Mouse (Mus musculus): ENCODE data around the gene Prpf6. TPM values are rescaled to one million over a fixed set of nuclear protein-coding genes. Genes with fewer than 3 reads are reported as not detected.

Prpf6 gene
- total RNA-seq (2012; rRNA removed), result 56.0 and 58.7 TPM in 2 replicates
- 10 to 100 TPM in 1 of 2 experiments, not detected in 1; 69.4 TPM for polyA plus RNA-seq (2012; ENCODE audit: insufficient read depth in 1 of 2, insufficient read length in 2 of 2, low read depth in 1 of 2, low replicate concordance in 2 of 2, missing spikeins in 1 of 2)

DNA sequence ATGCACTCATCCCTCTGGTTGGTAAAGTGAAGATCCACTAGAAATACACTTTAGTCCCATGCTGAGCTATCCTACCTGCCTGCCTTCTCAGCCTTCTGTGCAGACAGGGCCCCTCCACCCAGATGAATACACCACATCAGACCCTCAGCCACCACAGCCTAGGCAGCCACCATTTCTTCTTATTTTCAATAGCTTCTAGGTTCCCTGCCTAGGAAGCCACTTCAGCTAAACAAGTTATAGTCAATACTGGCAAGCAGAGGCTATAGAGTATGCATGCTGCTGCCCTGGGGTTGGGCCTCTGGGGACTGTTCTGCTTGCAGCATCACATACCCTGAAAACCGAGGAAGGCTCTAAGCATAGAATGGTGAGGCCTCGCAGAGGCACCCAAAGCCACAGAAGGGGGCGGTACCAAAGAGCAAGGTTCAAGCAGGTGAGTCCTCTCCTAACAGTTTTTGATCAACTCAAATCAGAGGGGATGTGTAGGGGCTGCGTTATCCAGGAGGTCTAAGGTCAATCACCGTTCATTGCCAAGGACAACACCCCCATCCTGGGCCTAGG lies at the start of gene Prpf6:
TSS of gene Prpf6 (plus strand) at position 341 of the 558 bp plus-strand sequence.
- DNase-seq (ENCODE audit: low read depth, low spot score), result peak; percentile 52
- Histone ChIP-seq H3K36me3 (ENCODE audit: control insufficient read depth in 1 of 2, insufficient read depth in 2 of 2, low read length in 2 of 2) (peaks cover 0 to 10% of the 10 kb centered on the region in 2 experiments; a peak in 3 of 4 replicates), H3K9ac (ENCODE audit: control insufficient read depth, low read depth, low read length, poor library complexity, severe bottlenecking) (peak within 1 kb of the TSS; percentile 81), H3K4me3 (ENCODE audit: control insufficient read depth in 1 of 2, insufficient read depth in 1 of 2, low read depth in 2 of 2, low read length in 2 of 2) (peak within 1 kb of the TSS; percentile 74 to 98), H3K27ac (ENCODE audit: control insufficient read depth, low read depth, low read length) (peak within 1 kb of the TSS; percentile 90), H3K9me3 (replicated peaks; ENCODE audit: insufficient read depth, low read length) (no peaks in the 10 kb centered on the region), H3K27me3 (ENCODE audit: control insufficient read depth in 1 of 2, insufficient read depth in 2 of 2, low read length in 2 of 2) (no peaks in the 10 kb centered on the region), H3K4me1 (ENCODE audit: control insufficient read depth in 1 of 2, insufficient read depth in 2 of 2, low read length in 2 of 2) (peaks cover 3 to 18% of the 10 kb centered on the region in 2 experiments), H3K79me2 (ENCODE audit: control insufficient read depth, insufficient read depth, low read length, poor library complexity) (peaks cover 14% of the 10 kb centered on the region)
- TF ChIP-seq ZMIZ1 (IDR thresholded peaks at IDR 0.05; ENCODE audit: low read depth, low read length) (no peak), SIN3A (IDR thresholded peaks at IDR 0.05; ENCODE audit: low read length) (0 out of 2 replicates have a peak, but pooled peaks have one; percentile 34)

DNA sequence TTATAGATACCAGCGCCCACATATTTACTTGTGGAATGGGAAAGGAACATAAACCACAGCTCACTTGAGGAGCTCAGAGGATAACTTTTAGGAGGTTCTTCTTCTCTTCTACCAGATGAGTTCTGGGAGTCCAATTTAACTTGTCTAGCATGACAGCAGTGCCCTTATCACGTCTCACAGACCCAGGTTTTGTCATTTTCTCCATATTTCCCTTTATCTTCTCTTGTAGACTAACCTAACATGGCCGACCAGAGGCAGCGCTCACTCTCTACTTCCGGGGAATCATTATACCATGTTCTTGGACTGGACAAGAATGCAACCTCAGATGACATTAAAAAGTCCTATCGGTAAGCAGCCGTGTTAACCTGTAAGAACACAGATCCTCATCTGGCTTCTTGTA lies 45.5 kb upstream of the Prpf6 start:
- no peaks in the 10 kb centered on the region for H3K4me1 ChIP-seq (ENCODE audit: control insufficient read depth in 1 of 2, insufficient read depth in 2 of 2, low read length in 2 of 2)
- no peaks in the 10 kb centered on the region for H3K9me3 ChIP-seq (replicated peaks; ENCODE audit: insufficient read depth, low read length)
- no peaks in the 10 kb centered on the region for H3K27me3 ChIP-seq (ENCODE audit: control insufficient read depth in 1 of 2, insufficient read depth in 2 of 2, low read length in 2 of 2)
- H3K27ac ChIP-seq (ENCODE audit: control insufficient read depth, low read depth, low read length), result no peak overlapping the region
- no peak for TF ChIP-seq GATA1 (IDR thresholded peaks at IDR 0.05; ENCODE audit: low read depth, low read length)
- no peak for TF ChIP-seq MYB (IDR thresholded peaks at IDR 0.05; ENCODE audit: low read depth, low read length)
- TF ChIP-seq MAZ (IDR thresholded peaks at IDR 0.05; ENCODE audit: low read depth, low read length), result no peak
- no peak for TF ChIP-seq E2F4 (IDR thresholded peaks at IDR 0.05; ENCODE audit: borderline replicate concordance, low read depth, low read length)
- TF ChIP-seq POLR2AphosphoS2 (IDR thresholded peaks at IDR 0.05; ENCODE audit: low read length), result no peak
- no peak for TF ChIP-seq KAT2A (conservative IDR thresholded peaks at IDR 0.05; ENCODE audit: low read depth, low read length)
- no peak for TF ChIP-seq ETS1 (IDR thresholded peaks at IDR 0.05; ENCODE audit: low read depth, low read length)
- no peak for TF ChIP-seq SMC3 (IDR thresholded peaks at IDR 0.05; ENCODE audit: low read depth, low read length)
- TF ChIP-seq GABPA (IDR thresholded peaks at IDR 0.05; ENCODE audit: low read depth, low read length), result no peak
- TF ChIP-seq RAD21 (IDR thresholded peaks at IDR 0.05; ENCODE audit: low read depth, low read length), result no peak
- TF ChIP-seq NRF1 (IDR thresholded peaks at IDR 0.05; ENCODE audit: insufficient read depth, low read depth, low read length, poor library complexity, severe bottlenecking), result no peak
- no peak for TF ChIP-seq HCFC1 (IDR thresholded peaks at IDR 0.05; ENCODE audit: low read depth, low read length)
- no peak for TF ChIP-seq MAFK (IDR thresholded peaks at IDR 0.05; ENCODE audit: borderline replicate concordance, low read depth, low read length)
- TF ChIP-seq RCOR1 (IDR thresholded peaks at IDR 0.05; ENCODE audit: low read depth, low read length), result no peak
- TF ChIP-seq UBTF (IDR thresholded peaks at IDR 0.05; ENCODE audit: borderline replicate concordance, insufficient read depth, low read depth, low read length), result no peak
- TF ChIP-seq ZKSCAN1 (IDR thresholded peaks at IDR 0.05; ENCODE audit: low read depth, low read length), result no peak
- no peak for TF ChIP-seq TAL1 (IDR thresholded peaks at IDR 0.05; ENCODE audit: low read length)
- no peak for TF ChIP-seq ZNF384 (IDR thresholded peaks at IDR 0.05; ENCODE audit: low read depth, low read length)
- TF ChIP-seq MYC (IDR thresholded peaks at IDR 0.05; ENCODE audit: low read depth, low read length), result no peak
- TF ChIP-seq NELFE (IDR thresholded peaks at IDR 0.05; ENCODE audit: low read depth, low read length), result no peak
- H3K4me3 ChIP-seq (ENCODE audit: control insufficient read depth in 1 of 2, insufficient read depth in 1 of 2, low read depth in 2 of 2, low read length in 2 of 2), result no peak overlapping the region
- DNase-seq (ENCODE audit: low read depth, low spot score), result no peak
- no peak overlapping the region for H3K9ac ChIP-seq (ENCODE audit: control insufficient read depth, low read depth, low read length, poor library complexity, severe bottlenecking)
- H3K36me3 ChIP-seq (ENCODE audit: control insufficient read depth in 1 of 2, insufficient read depth in 2 of 2, low read length in 2 of 2), result peaks cover 2 to 39% of the 10 kb centered on the region in 2 experiments; a peak in 3 of 4 replicates
- peaks cover 12% of the 10 kb centered on the region for H3K79me2 ChIP-seq (ENCODE audit: control insufficient read depth, insufficient read depth, low read length, poor library complexity)
